Mouse (Mus musculus) kidney, embryonic 14.5 days (tissue): ENCODE measurements around the gene Ext2. TPM values are rescaled to one million over a fixed set of nuclear protein-coding genes. Genes with fewer than 3 reads are reported as not detected.

Source experiments
- ATAC-seq: fragments of 200-750 bp; cut with Nextera tagmentation; 2 replicates; pipeline ENCODE4 v1.8.0; 2017; ENCODE audit warnings: moderate number of reproducible peaks, mild to moderate bottlenecking, moderate TSS enrichment, moderate library complexity; ENCODE audit not compliant: low FRiP score, low TSS enrichment
- H3K27ac ChIP-seq: fragments of 300-500 bp; sonication (generic); 2 replicates; pipeline ENCODE4 v1.5.1; 2014; ENCODE audit warnings: low read depth, mild to moderate bottlenecking, low read length, moderate library complexity, mixed read lengths
- H3K27me3 ChIP-seq: fragments of 300-500 bp; sonication (generic); 2 replicates; pipeline ENCODE4 v1.6.1; 2014; ENCODE audit warnings: mild to moderate bottlenecking, low read length; ENCODE audit not compliant: control insufficient read depth, insufficient read depth
- H3K36me3 ChIP-seq: fragments of 300-500 bp; sonication (generic); 2 replicates; pipeline ENCODE4 v1.6.1; 2014; ENCODE audit warnings: low read length, mixed read lengths; ENCODE audit not compliant: control insufficient read depth, insufficient read depth
- H3K4me1 ChIP-seq: fragments of 300-500 bp; sonication (generic); 2 replicates; pipeline ENCODE4 v1.6.1; 2014; ENCODE audit warnings: low read length, mixed read lengths; ENCODE audit not compliant: control insufficient read depth, insufficient read depth
- H3K4me2 ChIP-seq: fragments of 300-500 bp; sonication (generic); replicated peaks from 2 replicates; pipeline ENCODE4 v1.6.1; 2014; ENCODE audit warnings: low read depth, mild to moderate bottlenecking, low read length
- H3K4me3 ChIP-seq: fragments of 300-500 bp; sonication (generic); 2 replicates; pipeline ENCODE4 v1.5.1; 2014; ENCODE audit warnings: mild to moderate bottlenecking, low read length
- H3K9ac ChIP-seq: fragments of 300-500 bp; sonication (generic); 2 replicates; pipeline ENCODE4 v1.6.1; 2014; ENCODE audit warnings: low read depth, mild to moderate bottlenecking, low read length, moderate library complexity
- H3K9me3 ChIP-seq: fragments of 300-500 bp; sonication (generic); 2 replicates; pipeline ENCODE4 v1.6.1; 2016; ENCODE audit warnings: low read length; ENCODE audit not compliant: control insufficient read depth
- WGBS: fragments of 180-500 bp; shearing (Covaris S2); extraction: QIAGEN DNeasy Blood & Tissue Kit; methylation state at CpG from one replicate; pipeline ENCODE4 v1.1.7; 2014; 5-methylcytosine and 5-hydroxymethylcytosine counted together
- polyA plus RNA-seq: library from polyadenylated mRNA; unstranded; fragments of >200 nt; fragmentation: Nextera tagmentation; extraction: Ambion mirVana; gene quantifications from 2 replicates; pipeline ENCODE4 v1.2.1, GENCODE M21; 2014

Ext2 gene
- polyA plus RNA-seq, 1 experiment from 2014 or later, result 111 TPM

- Histone ChIP-seq H3K36me3 (no peaks in the 10 kb centered on the region), H3K27ac (no peak overlapping the region), H3K4me1 (peaks cover 16% of the 10 kb centered on the region), H3K4me3 (peak overlapping the region; percentile 42), H3K9me3 (no peaks in the 10 kb centered on the region), H3K4me2 (peak overlapping the region; percentile 65), H3K27me3 (peaks cover 95% of the 10 kb centered on the region), H3K9ac (no peak overlapping the region)
- ATAC-seq, result no peak
- 1% methylated on average over 28 of the region's 28 CpGs for WGBS
These were observed 179.0 kb downstream of the Ext2 start for GRCm38 (mm10) chr2:93643403-93643780.

- no peak overlapping the region for H3K4me2 ChIP-seq
- no peaks in the 10 kb centered on the region for H3K4me1 ChIP-seq
- H3K9ac ChIP-seq, result no peak overlapping the region
- no peaks in the 10 kb centered on the region for H3K36me3 ChIP-seq
- peaks cover 70% of the 10 kb centered on the region for H3K27me3 ChIP-seq
- ATAC-seq, result no peak
- no peaks in the 10 kb centered on the region for H3K9me3 ChIP-seq
- no peak overlapping the region for H3K27ac ChIP-seq
- 84% methylated on average over 4 of the region's 4 CpGs for WGBS
- H3K4me3 ChIP-seq, result no peak overlapping the region
These were observed 187.8 kb downstream of the Ext2 start for GRCm38 (mm10) chr2:93634609-93635008.

GRCm38 (mm10) chr2:93624665-93625408 is 197.5 kb downstream of the Ext2 start:
- peak; percentile 94 for ATAC-seq
- H3K4me1 ChIP-seq, result peaks cover 13% of the 10 kb centered on the region
- H3K4me2 ChIP-seq, result 0 out of 2 replicates have a peak overlapping the region, but pooled peaks have one; percentile 8
- H3K27ac ChIP-seq, result 0 out of 2 replicates have a peak overlapping the region, but pooled peaks have one; percentile 30
- no peaks in the 10 kb centered on the region for H3K9me3 ChIP-seq
- H3K27me3 ChIP-seq, result peaks cover 32% of the 10 kb centered on the region
- H3K9ac ChIP-seq, result no peak overlapping the region
- no peak overlapping the region for H3K4me3 ChIP-seq
- WGBS, result 1% methylated on average over 13 of the region's 13 CpGs
- no peaks in the 10 kb centered on the region for H3K36me3 ChIP-seq

GRCm38 (mm10) chr2:93619208-93619849 is 203.0 kb downstream of the Ext2 start:
- Histone ChIP-seq H3K4me2 (no peak overlapping the region), H3K9me3 (no peaks in the 10 kb centered on the region), H3K9ac (no peak overlapping the region), H3K4me3 (no peak overlapping the region), H3K27me3 (peaks cover 29% of the 10 kb centered on the region; the same call in 1 of the 2 replicates), H3K36me3 (no peaks in the 10 kb centered on the region), H3K27ac (no peak overlapping the region), H3K4me1 (peaks cover 2% of the 10 kb centered on the region)
- 42% methylated on average over 5 of the region's 5 CpGs for WGBS
- peak; percentile 55; the same call in 1 of the 2 replicates for ATAC-seq

GRCm38 (mm10) chr2:93618447-93619199 is 203.7 kb downstream of the Ext2 start:
- peaks cover 2% of the 10 kb centered on the region for H3K4me1 ChIP-seq
- no peak overlapping the region for H3K4me2 ChIP-seq
- no peak overlapping the region for H3K4me3 ChIP-seq
- peaks cover 29% of the 10 kb centered on the region; the same call in 1 of the 2 replicates for H3K27me3 ChIP-seq
- no peak overlapping the region for H3K9ac ChIP-seq
- H3K9me3 ChIP-seq, result no peaks in the 10 kb centered on the region
- ATAC-seq, result no peak
- 41% methylated on average over 19 of the region's 19 CpGs for WGBS
- H3K27ac ChIP-seq, result no peak overlapping the region
- H3K36me3 ChIP-seq, result no peaks in the 10 kb centered on the region

- Histone ChIP-seq H3K9me3 (no peaks in the 10 kb centered on the region), H3K4me3 (no peak overlapping the region), H3K36me3 (no peaks in the 10 kb centered on the region), H3K4me2 (no peak overlapping the region; the same call in 1 of the 2 replicates), H3K27ac (no peak overlapping the region), H3K27me3 (peaks cover 19% of the 10 kb centered on the region; the same call in 1 of the 2 replicates), H3K4me1 (peaks cover 2% of the 10 kb centered on the region), H3K9ac (no peak overlapping the region)
- WGBS, result 18% methylated on average over 27 of the region's 27 CpGs
- ATAC-seq, result no peak
These were observed 206.3 kb downstream of the Ext2 start for GRCm38 (mm10) chr2:93615845-93616689.

- WGBS, result 87% methylated on average over 7 of the region's 7 CpGs
- H3K36me3 ChIP-seq, result no peaks in the 10 kb centered on the region
- peaks cover 8% of the 10 kb centered on the region; the same call in 1 of the 2 replicates for H3K27me3 ChIP-seq
- H3K9ac ChIP-seq, result no peak overlapping the region
- no peak overlapping the region for H3K27ac ChIP-seq
- no peaks in the 10 kb centered on the region; the same call in none of the 2 replicates for H3K4me1 ChIP-seq
- H3K4me2 ChIP-seq, result no peak overlapping the region
- H3K4me3 ChIP-seq, result no peak overlapping the region
- no peak for ATAC-seq
- no peaks in the 10 kb centered on the region for H3K9me3 ChIP-seq
These were observed 209.3 kb downstream of the Ext2 start for GRCm38 (mm10) chr2:93613020-93613419.
